Mouse (Mus musculus) embryonic facial prominence, embryonic 11.5 days (tissue): ENCODE results near the gene Gm26897. TPM values are rescaled to one million over a fixed set of nuclear protein-coding genes. Genes with fewer than 3 reads are reported as not detected.

Source experiments
- ATAC-seq: fragments of 200-750 bp; cut with Nextera tagmentation; replicated peaks from 2 replicates; pipeline ENCODE4 v1.8.0; 2017; ENCODE audit warnings: low read depth; ENCODE audit not compliant: insufficient number of reproducible peaks, low FRiP score, low TSS enrichment
- DNase-seq: peaks from one replicate; pipeline ENCODE4 v3.0.0-alpha.2; 2015; ENCODE audit warnings: low spot score
- H3K27ac ChIP-seq: fragments of 300-500 bp; sonication (generic); replicated peaks from 2 replicates; pipeline ENCODE4 v1.5.1; 2014; ENCODE audit warnings: mild to moderate bottlenecking, low read depth, low read length, control low read depth
- H3K27me3 ChIP-seq: fragments of 300-500 bp; sonication (generic); 2 replicates; pipeline ENCODE4 v1.6.1; 2014; ENCODE audit warnings: mild to moderate bottlenecking, low read length, moderate library complexity, mixed read lengths; ENCODE audit not compliant: control insufficient read depth, insufficient read depth
- H3K36me3 ChIP-seq: fragments of 300-500 bp; sonication (generic); replicated peaks from 2 replicates; pipeline ENCODE4 v1.6.1; 2014; ENCODE audit warnings: low read depth, mild to moderate bottlenecking, low read length, moderate library complexity, mixed read lengths; ENCODE audit not compliant: control insufficient read depth, insufficient read depth
- H3K4me1 ChIP-seq: fragments of 300-500 bp; sonication (generic); 2 replicates; pipeline ENCODE4 v1.6.1; 2014; ENCODE audit warnings: low read length, mixed read lengths; ENCODE audit not compliant: control insufficient read depth, insufficient read depth
- H3K4me2 ChIP-seq: fragments of 300-500 bp; sonication (generic); 2 replicates; pipeline ENCODE4 v1.6.1; 2014; ENCODE audit warnings: low read depth, mild to moderate bottlenecking, control low read depth, low read length, moderate library complexity
- H3K4me3 ChIP-seq: fragments of 300-500 bp; sonication (generic); 2 replicates; pipeline ENCODE4 v1.5.1; 2014; ENCODE audit warnings: low read depth, low read length, control low read depth
- H3K9ac ChIP-seq: fragments of 300-500 bp; sonication (generic); replicated peaks from 2 replicates; pipeline ENCODE4 v1.6.1; 2014; ENCODE audit warnings: mild to moderate bottlenecking, control low read depth, low read length
- H3K9me3 ChIP-seq: fragments of 300-500 bp; sonication (generic); replicated peaks from 2 replicates; pipeline ENCODE4 v1.6.1; 2016; ENCODE audit warnings: mild to moderate bottlenecking, low read length, inconsistent platforms, mixed read lengths; ENCODE audit not compliant: control insufficient read depth
- WGBS: fragments of 180-500 bp; shearing (Covaris S2); extraction: QIAGEN DNeasy Blood & Tissue Kit; methylation state at CpG from one replicate; pipeline ENCODE4 v1.1.7; 2014; 5-methylcytosine and 5-hydroxymethylcytosine counted together
- polyA plus RNA-seq: library from polyadenylated mRNA; unstranded; fragments of >200 nt; fragmentation: Nextera tagmentation; extraction: Ambion mirVana; gene quantifications from 2 replicates; pipeline ENCODE4 v1.2.1, GENCODE M21; 2014

The Gm26897 gene
- polyA plus RNA-seq, 1 experiment from 2014 or later = not detected

GRCm38 (mm10) chr5:111739480-111739879, 5.8 kb downstream of the Gm26897 start:
- 76% methylated on average over 6 of the region's 6 CpGs for WGBS
- H3K4me2 ChIP-seq = no peak overlapping the region
- ATAC-seq = no peak
- H3K27me3 ChIP-seq = peaks cover 12% of the 10 kb centered on the region
- no peaks in the 10 kb centered on the region for H3K36me3 ChIP-seq
- H3K4me1 ChIP-seq = peaks cover 6% of the 10 kb centered on the region
- DNase-seq = no peak
- no peak overlapping the region for H3K27ac ChIP-seq
- no peak overlapping the region for H3K4me3 ChIP-seq
- no peaks in the 10 kb centered on the region for H3K9me3 ChIP-seq
- no peak overlapping the region for H3K9ac ChIP-seq

- 27% methylated on average over 16 of the region's 16 CpGs for WGBS
- H3K9me3 ChIP-seq = no peaks in the 10 kb centered on the region
- peaks cover 12% of the 10 kb centered on the region for H3K27me3 ChIP-seq
- H3K9ac ChIP-seq = no peak overlapping the region
- no peak overlapping the region for H3K27ac ChIP-seq
- peaks cover 6% of the 10 kb centered on the region for H3K4me1 ChIP-seq
- ATAC-seq (no peak), DNase-seq (no peak)
- no peaks in the 10 kb centered on the region for H3K36me3 ChIP-seq
- no peak overlapping the region for H3K4me3 ChIP-seq
- H3K4me2 ChIP-seq = no peak overlapping the region
These were observed 6.9 kb downstream of the Gm26897 start for GRCm38 (mm10) chr5:111740384-111741275.

DNA sequence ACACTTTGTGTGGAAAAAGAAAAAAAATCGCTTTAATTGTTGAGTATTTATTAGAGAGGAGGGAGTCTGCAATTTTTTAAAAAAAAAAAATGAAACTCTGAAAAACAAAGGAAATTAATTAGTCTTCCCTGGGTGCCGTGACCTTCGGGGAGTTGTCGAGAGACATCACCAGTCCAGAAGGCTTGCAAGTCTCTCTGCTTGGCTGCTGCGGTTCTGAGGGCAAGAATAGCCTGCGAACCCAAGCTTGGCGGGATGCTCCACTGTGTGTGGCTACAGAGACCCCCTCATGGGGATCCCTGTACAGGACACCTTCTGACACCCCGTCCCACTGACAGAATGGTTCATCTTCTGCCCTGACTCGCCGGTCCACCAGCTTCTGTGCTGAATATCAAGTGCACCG, 7.6 kb downstream of the Gm26897 start:
- DNase-seq = no peak
- Histone ChIP-seq H3K4me1 (peaks cover 6% of the 10 kb centered on the region), H3K36me3 (no peaks in the 10 kb centered on the region), H3K27ac (no peak overlapping the region), H3K27me3 (peaks cover 12% of the 10 kb centered on the region), H3K9ac (no peak overlapping the region), H3K4me2 (no peak overlapping the region), H3K9me3 (no peaks in the 10 kb centered on the region), H3K4me3 (no peak overlapping the region)
- ATAC-seq = no peak
- WGBS = 7% methylated on average over 11 of the region's 11 CpGs

- Histone ChIP-seq H3K27ac (no peak overlapping the region), H3K36me3 (no peaks in the 10 kb centered on the region), H3K4me2 (peak overlapping the region; percentile 21), H3K27me3 (peaks cover 12% of the 10 kb centered on the region), H3K9ac (peak overlapping the region; percentile 25), H3K9me3 (no peaks in the 10 kb centered on the region), H3K4me1 (peaks cover 6% of the 10 kb centered on the region), H3K4me3 (no peak overlapping the region)
- DNase-seq = peak; percentile 46
- ATAC-seq = peak; percentile 10; the same call in 1 of the 2 replicates
- WGBS = 14% methylated on average over 13 of the region's 13 CpGs
These were observed 8.7 kb downstream of the Gm26897 start for GRCm38 (mm10) chr5:111742290-111742898.

- H3K27me3 ChIP-seq = no peaks in the 10 kb centered on the region
- WGBS = 90% methylated on average over 5 of the region's 5 CpGs
- ATAC-seq = no peak
These were observed 15.9 kb downstream of the Gm26897 start for GRCm38 (mm10) chr5:111749599-111749998.

DNA sequence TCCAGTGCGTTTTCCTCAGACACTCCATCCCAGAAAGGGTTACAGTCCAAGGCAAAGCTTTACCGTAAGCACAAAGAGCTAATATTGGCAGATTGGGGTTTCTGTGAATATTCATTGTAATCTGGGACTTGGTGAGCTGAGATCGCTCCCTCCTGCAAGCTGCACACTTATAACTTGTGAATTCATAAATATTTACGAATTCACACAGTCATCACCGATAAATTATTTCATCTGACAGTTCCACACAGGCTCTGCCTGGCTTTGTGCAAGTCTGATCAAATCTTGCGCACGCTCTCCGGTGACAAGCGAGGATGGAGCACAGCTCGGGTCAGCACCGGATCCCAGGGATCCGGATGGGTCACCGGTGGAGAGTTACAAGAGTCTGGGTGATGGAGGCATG, 16.4 kb downstream of the Gm26897 start:
- Histone ChIP-seq H3K9me3 (no peaks in the 10 kb centered on the region), H3K4me2 (no peak overlapping the region), H3K36me3 (no peaks in the 10 kb centered on the region), H3K27ac (no peak overlapping the region), H3K4me1 (no peaks in the 10 kb centered on the region), H3K9ac (no peak overlapping the region), H3K27me3 (no peaks in the 10 kb centered on the region), H3K4me3 (no peak overlapping the region)
- DNase-seq (no peak), ATAC-seq (no peak)
- 88% methylated on average over 13 of the region's 13 CpGs for WGBS

More at GRCm38 (mm10) chr5:111749599-111749998, 15.9 kb downstream of the Gm26897 start:
- no peak overlapping the region for H3K27ac ChIP-seq
- no peaks in the 10 kb centered on the region for H3K36me3 ChIP-seq
- no peak overlapping the region for H3K9ac ChIP-seq
- no peak overlapping the region for H3K4me3 ChIP-seq
- no peaks in the 10 kb centered on the region for H3K4me1 ChIP-seq
- H3K4me2 ChIP-seq = no peak overlapping the region
- DNase-seq = no peak
- H3K9me3 ChIP-seq = no peaks in the 10 kb centered on the region

GRCm38 (mm10) chr5:111754484-111755139, 20.9 kb downstream of the Gm26897 start:
- H3K4me2 ChIP-seq = peak overlapping the region; percentile 13; the same call in 1 of the 2 replicates
- no peaks in the 10 kb centered on the region for H3K36me3 ChIP-seq
- no peaks in the 10 kb centered on the region for H3K4me1 ChIP-seq
- peak overlapping the region; percentile 20; the same call in 1 of the 2 replicates for H3K9ac ChIP-seq
- H3K27me3 ChIP-seq = no peaks in the 10 kb centered on the region
- no peak overlapping the region for H3K4me3 ChIP-seq
- 38% methylated on average over 16 of the region's 16 CpGs for WGBS
- no peak overlapping the region; the same call in 1 of the 2 replicates for H3K27ac ChIP-seq
- DNase-seq (no peak), ATAC-seq (peak; percentile 26; the same call in 1 of the 2 replicates)
- no peaks in the 10 kb centered on the region for H3K9me3 ChIP-seq
